Mouse (Mus musculus) intestine, embryonic 14.5 days (tissue): ENCODE data around the gene Cryab. TPM values are rescaled to one million over a fixed set of nuclear protein-coding genes. Genes with fewer than 3 reads are reported as not detected.

ENCODE experiments used
- ATAC-seq: fragments of 200-750 bp; cut with Nextera tagmentation; replicated peaks from 2 replicates; pipeline ENCODE4 v1.8.0; 2017; ENCODE audit warnings: low read depth, moderate number of reproducible peaks, moderate TSS enrichment, moderate library complexity; ENCODE audit not compliant: low FRiP score, low TSS enrichment
- DNase-seq: peaks from one replicate; pipeline ENCODE4 v3.0.0-alpha.2; 2018; ENCODE audit warnings: low spot score
- H3K27ac ChIP-seq: fragments of 300-500 bp; sonication (generic); 2 replicates; pipeline ENCODE4 v1.5.1; 2014; ENCODE audit warnings: low read depth, mild to moderate bottlenecking, control low read depth
- H3K27me3 ChIP-seq: fragments of 300-500 bp; sonication (generic); replicated peaks from 2 replicates; pipeline ENCODE4 v1.6.1; 2014; ENCODE audit warnings: low read length, control low read depth; ENCODE audit not compliant: control insufficient read depth, insufficient read depth
- H3K36me3 ChIP-seq: fragments of 300-500 bp; sonication (generic); 2 replicates; pipeline ENCODE4 v1.6.1; 2014; ENCODE audit warnings: low read length, control low read depth; ENCODE audit not compliant: control insufficient read depth, insufficient read depth
- H3K4me1 ChIP-seq: fragments of 300-500 bp; sonication (generic); replicated peaks from 2 replicates; pipeline ENCODE4 v1.6.1; 2014; ENCODE audit warnings: low read length, control low read depth, mixed read lengths; ENCODE audit not compliant: control insufficient read depth, insufficient read depth
- H3K4me2 ChIP-seq: fragments of 300-500 bp; sonication (generic); 2 replicates; pipeline ENCODE4 v1.6.1; 2014; ENCODE audit warnings: low read length
- H3K4me3 ChIP-seq: fragments of 300-500 bp; sonication (generic); 2 replicates; pipeline ENCODE4 v1.5.1; 2014; ENCODE audit warnings: low read depth, low read length, control low read depth, mixed read lengths
- H3K9ac ChIP-seq: fragments of 300-500 bp; sonication (generic); 2 replicates; pipeline ENCODE4 v1.6.1; 2014; ENCODE audit warnings: mild to moderate bottlenecking, low read length
- H3K9me3 ChIP-seq: fragments of 300-500 bp; sonication (generic); 2 replicates; pipeline ENCODE4 v1.6.1; 2016; ENCODE audit warnings: low read length, control low read depth; ENCODE audit not compliant: control insufficient read depth
- WGBS: fragments of 180-500 bp; shearing (Covaris S2); extraction: QIAGEN DNeasy Blood & Tissue Kit; methylation state at CpG from one replicate; pipeline ENCODE4 v1.1.7; 2014; 5-methylcytosine and 5-hydroxymethylcytosine counted together
- polyA plus RNA-seq: library from polyadenylated mRNA; unstranded; fragments of >200 nt; fragmentation: Nextera tagmentation; extraction: Ambion mirVana; gene quantifications from 2 replicates; pipeline ENCODE4 v1.2.1, GENCODE M21; 2014

The Cryab gene
- polyA plus RNA-seq, 1 experiment from 2014 or later: 44.4 TPM

- H3K9ac ChIP-seq: no peak overlapping the region
- H3K27ac ChIP-seq: no peak overlapping the region
- no peak overlapping the region for H3K4me3 ChIP-seq
- 80% methylated on average over 2 of the region's 2 CpGs for WGBS
- no peak for ATAC-seq
- H3K4me2 ChIP-seq: no peak overlapping the region
- no peaks in the 10 kb centered on the region for H3K27me3 ChIP-seq
- DNase-seq: no peak
- H3K4me1 ChIP-seq: peaks cover 16% of the 10 kb centered on the region; the same call in 1 of the 2 replicates
- peaks cover 13% of the 10 kb centered on the region; the same call in 1 of the 2 replicates for H3K36me3 ChIP-seq
- H3K9me3 ChIP-seq: no peaks in the 10 kb centered on the region
Observed at GRCm38 (mm10) chr9:50770011-50770410, 18.9 kb downstream of the Cryab start.

- Histone ChIP-seq H3K9ac (no peak overlapping the region), H3K27ac (no peak overlapping the region), H3K4me2 (peak overlapping the region; percentile 69), H3K4me1 (peaks cover 14% of the 10 kb centered on the region; the same call in 1 of the 2 replicates), H3K9me3 (no peaks in the 10 kb centered on the region), H3K27me3 (no peaks in the 10 kb centered on the region), H3K36me3 (peaks cover 22% of the 10 kb centered on the region), H3K4me3 (0 out of 2 replicates have a peak overlapping the region, but pooled peaks have one; percentile 88)
- DNase-seq: no peak
- no peak for ATAC-seq
- 63% methylated on average over 4 of the region's 4 CpGs for WGBS
Observed at GRCm38 (mm10) chr9:50774026-50774462, 22.9 kb downstream of the Cryab start.

GRCm38 (mm10) chr9:50774991-50775612, 24.0 kb downstream of the Cryab start, which contains the start of the genes Alg9 and 1110032A03Rik:
TSS of gene Alg9 (plus strand) at chr9:50775019.
TSS of gene 1110032A03Rik (minus strand) at chr9:50775520.
- Histone ChIP-seq H3K9me3 (no peaks in the 10 kb centered on the region), H3K36me3 (peaks cover 33% of the 10 kb centered on the region), H3K9ac (peak within 1 kb of the TSS; percentile 85), H3K27ac (peak within 1 kb of the TSS; percentile 88), H3K4me1 (peaks cover 11% of the 10 kb centered on the region; the same call in 1 of the 2 replicates), H3K4me3 (peak within 1 kb of the TSS; percentile 88), H3K4me2 (peak within 1 kb of the TSS; percentile 69), H3K27me3 (no peaks in the 10 kb centered on the region)
- ATAC-seq (peak; percentile 80), DNase-seq (peak; percentile 97)
- under 1% methylated on average over 48 of the region's 51 CpGs for WGBS

GRCm38 (mm10) chr9:50775662-50776126, 24.6 kb downstream of the Cryab start:
- H3K27me3 ChIP-seq: no peaks in the 10 kb centered on the region
- H3K27ac ChIP-seq: peak overlapping the region; percentile 88
- peak; percentile 29 for ATAC-seq
- peak overlapping the region; percentile 69 for H3K4me2 ChIP-seq
- peak overlapping the region; percentile 85 for H3K9ac ChIP-seq
- 0% methylated on average over 28 of the region's 30 CpGs for WGBS
- H3K9me3 ChIP-seq: no peaks in the 10 kb centered on the region
- peak overlapping the region; percentile 88 for H3K4me3 ChIP-seq
- H3K36me3 ChIP-seq: peaks cover 36% of the 10 kb centered on the region
- H3K4me1 ChIP-seq: peaks cover 11% of the 10 kb centered on the region; the same call in 1 of the 2 replicates
- no peak for DNase-seq

- DNase-seq (no peak), ATAC-seq (peak; percentile 53)
- Histone ChIP-seq H3K27me3 (no peaks in the 10 kb centered on the region), H3K4me3 (peak overlapping the region; percentile 88), H3K9ac (peak overlapping the region; percentile 85), H3K4me1 (peaks cover 11% of the 10 kb centered on the region; the same call in 1 of the 2 replicates), H3K36me3 (peaks cover 38% of the 10 kb centered on the region), H3K27ac (peak overlapping the region; percentile 88; the same call in 1 of the 2 replicates), H3K9me3 (no peaks in the 10 kb centered on the region), H3K4me2 (peak overlapping the region; percentile 69)
- 41% methylated on average over 11 of the region's 11 CpGs for WGBS
Observed at GRCm38 (mm10) chr9:50776162-50776760, 25.1 kb downstream of the Cryab start.

GRCm38 (mm10) chr9:50782155-50782554, 31.0 kb downstream of the Cryab start:
- no peaks in the 10 kb centered on the region for H3K9me3 ChIP-seq
- ATAC-seq (no peak), DNase-seq (peak; percentile 65)
- H3K9ac ChIP-seq: no peak overlapping the region
- no peak overlapping the region for H3K4me3 ChIP-seq
- WGBS: 75% methylated on average over 2 of the region's 2 CpGs
- no peak overlapping the region for H3K27ac ChIP-seq
- peaks cover 88% of the 10 kb centered on the region for H3K36me3 ChIP-seq
- H3K4me1 ChIP-seq: no peaks in the 10 kb centered on the region
- no peaks in the 10 kb centered on the region for H3K27me3 ChIP-seq
- H3K4me2 ChIP-seq: no peak overlapping the region

- H3K4me1 ChIP-seq: no peaks in the 10 kb centered on the region
- H3K9me3 ChIP-seq: no peaks in the 10 kb centered on the region
- H3K4me2 ChIP-seq: no peak overlapping the region
- H3K36me3 ChIP-seq: peaks cover 68% of the 10 kb centered on the region
- H3K27me3 ChIP-seq: no peaks in the 10 kb centered on the region
- no peak for DNase-seq
- no peak overlapping the region for H3K9ac ChIP-seq
- no peak overlapping the region for H3K27ac ChIP-seq
- no peak for ATAC-seq
- H3K4me3 ChIP-seq: no peak overlapping the region
- WGBS: 90% methylated on average over 3 of the region's 3 CpGs
Observed at GRCm38 (mm10) chr9:50795266-50795665, 44.1 kb downstream of the Cryab start.

- Histone ChIP-seq H3K4me1 (no peaks in the 10 kb centered on the region), H3K9ac (no peak overlapping the region), H3K4me3 (no peak overlapping the region), H3K36me3 (peaks cover 70% of the 10 kb centered on the region), H3K27me3 (no peaks in the 10 kb centered on the region), H3K27ac (no peak overlapping the region), H3K9me3 (no peaks in the 10 kb centered on the region), H3K4me2 (no peak overlapping the region)
- DNase-seq (no peak), ATAC-seq (no peak)
- 88% methylated on average over 8 of the region's 8 CpGs for WGBS
Observed at GRCm38 (mm10) chr9:50796776-50797175, 45.7 kb downstream of the Cryab start.
